Mouse (Mus musculus): ENCODE measurements around the gene Myh13. TPM values are rescaled to one million over a fixed set of nuclear protein-coding genes. Genes with fewer than 3 reads are reported as not detected.
A peak's percentile ranks its signal among the peaks of the same experiment; 100 is the strongest.

Myh13 gene
- total and polyA plus RNA-seq, 2 experiments from 2014 or later: 0.11 to 0.23 TPM

DNA sequence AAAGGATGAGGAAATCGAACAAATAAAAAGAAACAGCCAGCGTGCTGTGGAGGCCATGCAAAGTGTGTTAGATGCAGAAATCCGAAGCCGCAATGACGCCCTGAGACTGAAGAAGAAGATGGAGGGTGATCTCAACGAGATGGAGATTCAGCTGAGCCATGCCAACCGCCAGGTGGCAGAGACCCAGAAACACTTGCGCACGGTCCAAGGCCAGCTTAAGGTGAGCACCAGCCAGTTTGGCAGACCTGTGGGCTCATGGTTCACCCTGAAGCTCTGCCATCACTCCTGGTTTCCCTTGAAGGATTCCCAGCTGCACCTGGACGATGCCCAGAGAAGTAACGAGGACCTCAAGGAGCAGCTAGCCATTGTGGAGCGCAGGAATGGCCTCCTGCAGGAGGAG is 43.1 kb downstream of the Myh13 start:
- 93% methylated on average over 12 of the region's 12 CpGs for WGBS
- H3K36me3 ChIP-seq (ENCODE audit: insufficient read depth, low read length): no peaks in the 10 kb centered on the region
- H3K27me3 ChIP-seq (ENCODE audit: insufficient read depth, low read length): no peaks in the 10 kb centered on the region
- no peak overlapping the region for H3K4me2 ChIP-seq (ENCODE audit: low read depth, low read length, poor library complexity, severe bottlenecking)
- no peak for TF ChIP-seq CTCF (IDR thresholded peaks at IDR 0.05)
- H3K9ac ChIP-seq (replicated peaks; ENCODE audit: low read length, poor library complexity, severe bottlenecking): no peak overlapping the region
- no peaks in the 10 kb centered on the region for H3K9me3 ChIP-seq (ENCODE audit: low read length)
- H3K27ac ChIP-seq (ENCODE audit: low read depth, low read length): no peak overlapping the region
- DNase-seq (ENCODE audit: low spot score) (no peak), ATAC-seq (ENCODE audit: low FRiP score) (no peak)
- H3K4me3 ChIP-seq (ENCODE audit: low read depth, low read length): no peak overlapping the region
- H3K4me1 ChIP-seq (ENCODE audit: insufficient read depth, low read length): no peaks in the 10 kb centered on the region

DNA sequence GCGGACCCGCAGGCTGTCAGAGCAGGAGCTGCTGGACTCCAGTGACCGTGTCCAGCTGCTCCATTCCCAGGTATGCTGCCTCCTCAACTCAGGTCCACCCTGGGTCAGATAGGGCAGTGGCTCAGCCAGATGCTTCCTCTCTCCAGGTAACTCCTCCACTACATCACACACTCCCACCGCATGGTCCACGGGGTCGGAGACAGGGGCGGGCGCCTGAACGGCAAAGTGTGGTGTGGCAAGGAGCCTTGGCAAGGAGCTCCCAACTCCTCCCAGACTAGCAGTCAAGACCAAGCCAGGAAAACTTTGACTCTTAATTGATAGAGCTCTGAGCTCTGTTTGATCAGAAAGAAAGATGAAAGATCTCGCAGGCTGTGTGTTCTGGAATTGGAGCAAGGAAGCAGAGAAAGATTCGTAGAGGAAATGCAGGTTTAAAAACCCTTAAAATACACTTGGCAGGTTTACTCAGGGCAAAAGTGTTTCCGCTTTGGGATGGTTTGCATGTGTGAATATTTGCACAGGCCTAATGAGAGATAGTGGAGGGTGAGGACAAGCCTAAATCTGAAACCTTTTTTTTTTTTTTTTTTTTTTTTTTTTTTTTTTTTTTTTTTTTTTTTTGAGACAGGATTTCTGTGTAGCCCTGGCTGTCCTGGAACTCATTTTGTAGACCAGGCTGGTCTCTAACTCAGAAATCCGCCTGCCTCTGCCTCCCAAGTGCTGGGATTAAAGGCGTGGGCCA is 43.7 kb downstream of the Myh13 start:
- no peak for ATAC-seq (ENCODE audit: low FRiP score)

DNA sequence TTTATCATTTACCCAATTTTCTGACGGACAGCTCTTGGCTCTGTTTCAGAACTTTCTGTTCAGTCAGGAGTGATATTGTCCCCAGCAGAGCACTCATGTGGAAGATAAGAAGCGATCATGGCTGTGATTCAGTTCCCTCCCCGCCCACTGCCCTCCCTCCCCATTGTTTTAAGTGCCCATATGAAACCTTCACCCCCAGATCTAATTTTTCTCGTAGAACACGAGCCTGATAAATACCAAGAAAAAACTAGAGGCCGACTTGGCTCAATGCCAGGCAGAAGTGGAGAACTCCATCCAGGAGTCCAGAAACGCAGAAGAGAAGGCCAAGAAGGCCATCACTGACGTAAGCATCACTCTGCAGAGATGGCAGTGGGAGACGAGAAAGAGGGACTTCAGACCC is 45.5 kb downstream of the Myh13 start:
- no peaks in the 10 kb centered on the region for H3K27me3 ChIP-seq (ENCODE audit: insufficient read depth, low read length)
- no peaks in the 10 kb centered on the region for H3K36me3 ChIP-seq (ENCODE audit: insufficient read depth, low read length)
- no peak overlapping the region for H3K4me3 ChIP-seq (ENCODE audit: low read depth, low read length)
- H3K4me1 ChIP-seq (ENCODE audit: insufficient read depth, low read length): no peaks in the 10 kb centered on the region
- H3K27ac ChIP-seq (ENCODE audit: low read depth, low read length): no peak overlapping the region
- no peak for TF ChIP-seq CTCF (IDR thresholded peaks at IDR 0.05)
- no peak overlapping the region for H3K9ac ChIP-seq (replicated peaks; ENCODE audit: low read length, poor library complexity, severe bottlenecking)
- no peak for ATAC-seq (ENCODE audit: low FRiP score)
- peak; percentile 29 for DNase-seq (ENCODE audit: low spot score)
- WGBS: 62% methylated on average over 9 of the region's 9 CpGs
- H3K9me3 ChIP-seq (ENCODE audit: low read length): no peaks in the 10 kb centered on the region
- no peak overlapping the region for H3K4me2 ChIP-seq (ENCODE audit: low read depth, low read length, poor library complexity, severe bottlenecking)

More for the DNA sequence above, 43.7 kb downstream of the Myh13 start:
- Histone ChIP-seq H3K4me1 (ENCODE audit: insufficient read depth, low read length) (no peaks in the 10 kb centered on the region), H3K4me3 (ENCODE audit: low read depth, low read length) (no peak overlapping the region), H3K27me3 (ENCODE audit: insufficient read depth, low read length) (no peaks in the 10 kb centered on the region), H3K4me2 (ENCODE audit: low read depth, low read length, poor library complexity, severe bottlenecking) (no peak overlapping the region), H3K36me3 (ENCODE audit: insufficient read depth, low read length) (no peaks in the 10 kb centered on the region), H3K9me3 (ENCODE audit: low read length) (no peaks in the 10 kb centered on the region), H3K27ac (ENCODE audit: low read depth, low read length) (no peak overlapping the region), H3K9ac (replicated peaks; ENCODE audit: low read length, poor library complexity, severe bottlenecking) (no peak overlapping the region)
- 90% methylated on average over 14 of the region's 14 CpGs for WGBS
- DNase-seq (ENCODE audit: low spot score): no peak
- TF ChIP-seq CTCF (IDR thresholded peaks at IDR 0.05): no peak

DNA sequence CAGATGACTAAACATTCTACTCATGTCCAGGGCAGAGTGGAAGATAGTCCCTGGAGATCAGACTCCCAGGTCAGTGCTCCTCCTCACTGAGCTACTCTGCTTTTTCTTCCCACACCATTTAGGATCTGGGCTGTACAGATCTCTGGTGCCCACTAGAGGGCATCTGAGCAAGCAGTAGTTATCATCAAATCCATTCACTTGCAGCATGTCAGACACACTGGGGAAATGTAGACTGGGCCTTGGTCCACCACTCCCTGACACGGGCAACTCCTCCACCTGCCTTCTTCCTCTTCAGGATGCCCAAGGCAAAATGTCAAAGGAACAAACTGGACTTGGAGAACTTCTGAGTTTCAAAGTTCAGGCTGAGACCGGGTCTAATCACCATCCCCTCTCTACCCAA is 51.9 kb downstream of the Myh13 start:
- Histone ChIP-seq H3K27ac (ENCODE audit: low read depth, low read length) (no peak overlapping the region), H3K9me3 (ENCODE audit: low read length) (no peaks in the 10 kb centered on the region), H3K4me3 (ENCODE audit: low read depth, low read length) (no peak overlapping the region), H3K27me3 (ENCODE audit: insufficient read depth, low read length) (no peaks in the 10 kb centered on the region), H3K9ac (replicated peaks; ENCODE audit: low read length, poor library complexity, severe bottlenecking) (no peak overlapping the region), H3K4me1 (ENCODE audit: insufficient read depth, low read length) (no peaks in the 10 kb centered on the region), H3K36me3 (ENCODE audit: insufficient read depth, low read length) (no peaks in the 10 kb centered on the region), H3K4me2 (ENCODE audit: low read depth, low read length, poor library complexity, severe bottlenecking) (no peak overlapping the region)
- DNase-seq (ENCODE audit: low spot score) (peak; percentile 60), ATAC-seq (ENCODE audit: low FRiP score) (no peak)
- 67% methylated on average over 2 of the region's 2 CpGs for WGBS
- TF ChIP-seq CTCF (IDR thresholded peaks at IDR 0.05): peak; percentile 81

DNA sequence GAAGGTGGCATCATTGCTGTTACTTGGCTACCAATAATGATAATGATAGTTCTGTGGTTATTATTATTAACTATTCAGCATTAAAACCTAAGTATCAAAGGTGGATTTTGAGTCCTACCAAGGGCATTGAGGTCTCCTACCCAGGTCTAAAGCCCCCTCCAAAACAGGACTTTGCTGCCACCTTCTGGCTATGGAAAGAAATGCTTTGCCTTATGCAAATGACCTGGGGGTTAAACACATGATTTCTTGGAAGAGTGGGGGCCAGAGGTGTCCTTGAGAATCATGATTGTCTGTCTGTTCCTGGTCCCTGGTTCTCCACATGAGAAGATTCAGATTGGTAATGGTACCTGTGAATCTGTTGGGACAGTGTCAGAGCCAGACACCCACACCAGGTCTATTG is 54.9 kb downstream of the Myh13 start:
- Histone ChIP-seq H3K27me3 (ENCODE audit: insufficient read depth, low read length) (no peaks in the 10 kb centered on the region), H3K4me2 (ENCODE audit: low read depth, low read length, poor library complexity, severe bottlenecking) (no peak overlapping the region), H3K4me3 (ENCODE audit: low read depth, low read length) (no peak overlapping the region), H3K27ac (ENCODE audit: low read depth, low read length) (no peak overlapping the region), H3K9ac (replicated peaks; ENCODE audit: low read length, poor library complexity, severe bottlenecking) (no peak overlapping the region), H3K4me1 (ENCODE audit: insufficient read depth, low read length) (no peaks in the 10 kb centered on the region), H3K9me3 (ENCODE audit: low read length) (no peaks in the 10 kb centered on the region), H3K36me3 (ENCODE audit: insufficient read depth, low read length) (no peaks in the 10 kb centered on the region)
- ATAC-seq (ENCODE audit: low FRiP score) (no peak), DNase-seq (ENCODE audit: low spot score) (peak; percentile 36)
- TF ChIP-seq CTCF (IDR thresholded peaks at IDR 0.05): peak; percentile 74

DNA sequence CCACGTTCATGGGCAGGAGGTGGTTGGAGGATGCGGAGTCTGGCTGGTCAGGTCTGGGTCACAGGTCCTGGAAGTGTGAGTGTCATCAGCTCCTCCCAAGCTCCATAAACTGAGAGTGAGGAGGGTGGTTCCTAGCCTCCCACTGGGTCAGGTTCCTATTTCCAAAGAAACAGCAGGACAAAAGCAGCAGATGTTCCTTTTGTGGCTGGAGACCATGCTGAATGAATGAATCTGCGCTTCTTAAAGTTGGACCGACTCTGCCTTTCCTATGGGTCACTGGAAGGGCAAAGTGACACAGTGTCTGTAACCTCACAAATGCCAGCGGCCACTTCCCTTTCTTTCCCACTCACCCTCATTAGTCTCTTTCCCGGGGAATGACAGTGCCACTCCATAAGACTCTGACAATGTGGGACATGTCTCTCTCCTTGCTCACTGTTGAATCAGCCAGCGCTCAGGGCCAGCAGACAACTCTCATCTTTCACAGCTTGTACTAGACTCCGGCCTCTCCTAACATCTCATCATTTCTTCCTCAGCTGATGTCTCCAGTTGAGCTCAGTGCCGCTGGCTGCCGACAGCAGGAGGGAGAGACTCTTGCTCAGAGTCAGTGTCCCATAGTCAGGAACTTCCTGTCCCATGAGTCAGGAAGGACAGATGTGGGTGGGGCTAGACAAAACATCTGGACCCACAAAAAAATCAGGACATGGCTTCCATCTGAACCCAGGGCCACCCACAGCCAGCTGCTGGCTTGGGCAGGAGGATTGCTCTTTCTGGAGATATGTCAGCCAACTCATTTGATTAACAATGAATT is 58.4 kb downstream of the Myh13 start:
- ATAC-seq (ENCODE audit: low FRiP score) (no peak), DNase-seq (ENCODE audit: low spot score) (no peak)
- no peaks in the 10 kb centered on the region for H3K27me3 ChIP-seq (ENCODE audit: insufficient read depth, low read length)
- no peak overlapping the region for H3K9ac ChIP-seq (replicated peaks; ENCODE audit: low read length, poor library complexity, severe bottlenecking)
- 32% methylated on average over 10 of the region's 10 CpGs for WGBS
- no peak overlapping the region for H3K4me3 ChIP-seq (ENCODE audit: low read depth, low read length)
- TF ChIP-seq CTCF (IDR thresholded peaks at IDR 0.05): no peak
- no peak overlapping the region for H3K27ac ChIP-seq (ENCODE audit: low read depth, low read length)
- H3K4me2 ChIP-seq (ENCODE audit: low read depth, low read length, poor library complexity, severe bottlenecking): no peak overlapping the region
- H3K36me3 ChIP-seq (ENCODE audit: insufficient read depth, low read length): no peaks in the 10 kb centered on the region
- no peaks in the 10 kb centered on the region for H3K4me1 ChIP-seq (ENCODE audit: insufficient read depth, low read length)
- H3K9me3 ChIP-seq (ENCODE audit: low read length): no peaks in the 10 kb centered on the region
